Mouse (Mus musculus) left cerebral cortex, postnatal 25 days (tissue): ENCODE measurements at regions not wholly inside any gene's neighbourhood (a gene's known extent, or its start where the extent isn't known, plus 50 kb on each side); places are given as distances from the start of the nearest gene placed in this dataset.

Source experiments
- DNase-seq, 2 experiments: peaks; one replicate each; pipeline ENCODE4 v3.0.0; 2022; ENCODE audit warnings: low spot score in 2 of 2, mixed read lengths in 1 of 2
- intact Hi-C: fragments of 180-260 bp; cut with DNase I; formaldehyde crosslinking; loops from one replicate; pipeline ENCODE4 v1.15.1; 2025

DNA sequence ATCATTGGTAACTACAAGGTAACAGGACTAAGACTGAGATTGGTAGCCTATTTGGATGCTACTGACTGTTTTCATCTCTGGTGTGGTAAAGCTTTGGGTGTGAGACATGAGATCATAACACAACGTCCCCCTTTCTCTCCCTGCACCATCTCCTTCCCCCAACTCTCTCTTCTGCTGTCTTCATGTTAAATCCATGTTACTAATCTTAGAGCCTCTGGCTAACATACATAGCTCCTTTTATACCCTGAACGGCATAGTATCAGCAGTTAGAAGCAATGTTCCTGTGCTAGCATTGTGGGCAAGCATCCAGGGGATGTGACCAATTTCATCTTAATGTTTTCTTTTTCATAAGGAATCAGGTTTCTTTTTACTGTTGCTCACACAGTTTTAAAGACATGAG, 365.1 kb upstream of the Fam241a start:
- intact Hi-C loops, result no loop called here
- DNase-seq, result no peak

- intact Hi-C loops, result no loop called here
- DNase-seq, result no peak
Observed at GRCm38 (mm10) chr3:128247816-128248215, 351.7 kb upstream of the Fam241a start.

DNA sequence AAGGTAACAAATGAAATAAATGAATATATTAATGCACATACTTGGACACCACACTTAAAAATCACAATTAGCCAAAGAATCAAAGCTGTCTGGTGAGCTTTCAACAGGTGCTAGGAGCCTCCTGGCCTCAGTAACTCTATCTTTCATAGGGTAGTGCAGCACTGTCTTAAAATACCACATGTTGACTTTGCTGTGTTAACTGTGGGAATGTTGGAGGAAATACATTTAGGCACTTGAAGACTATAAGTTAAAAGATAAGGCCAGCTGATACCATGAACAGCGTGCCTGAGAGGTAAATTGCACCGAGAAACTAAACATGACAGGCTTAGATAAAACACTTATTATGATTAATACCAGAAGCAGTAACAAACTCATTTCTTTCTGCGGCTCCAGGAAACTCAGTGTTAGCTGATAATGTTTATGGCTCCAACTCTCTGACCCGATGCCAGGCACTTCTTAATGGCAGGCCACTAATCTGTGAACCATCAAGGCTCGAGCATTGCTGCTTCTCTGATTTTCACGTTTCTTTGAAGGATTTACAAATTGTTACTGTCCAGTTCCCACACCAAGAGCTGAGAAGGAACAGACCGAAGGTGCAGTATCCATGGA, 343.8 kb upstream of the Fam241a start:
- intact Hi-C loops, result no loop called here
- no peak for DNase-seq

DNA sequence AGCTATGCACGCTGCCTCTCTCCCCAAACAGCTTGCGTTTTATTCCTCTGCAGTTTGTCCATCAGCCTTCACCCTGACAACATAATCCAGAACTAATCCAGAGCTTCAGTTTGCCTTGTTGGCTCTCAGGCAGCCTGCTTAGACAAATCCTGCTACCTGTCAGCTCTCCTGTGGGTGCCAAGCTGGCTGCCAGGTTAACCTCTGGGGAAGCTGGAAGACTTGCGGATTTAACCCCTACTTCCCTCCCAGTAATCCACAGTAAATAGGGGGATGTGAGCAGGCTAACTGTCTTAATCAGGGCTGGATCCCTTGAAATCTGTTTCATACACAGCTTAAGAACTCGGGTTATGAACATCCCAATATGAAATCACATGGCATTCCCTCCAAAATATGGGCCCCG, 334.3 kb upstream of the Fam241a start:
- intact Hi-C loops, result no loop called here
- no peak for DNase-seq

GRCm38 (mm10) chr3:128226930-128227585, 330.9 kb upstream of the Fam241a start:
- no peak for DNase-seq
- intact Hi-C loops, result no loop called here

- DNase-seq, result no peak
- intact Hi-C loops, result no loop called here
Observed at GRCm38 (mm10) chr3:128226503-128226902, 330.4 kb upstream of the Fam241a start.

GRCm38 (mm10) chr3:128222344-128222743, 326.2 kb upstream of the Fam241a start:
- DNase-seq, result no peak
- intact Hi-C loops, result no loop called here

DNA sequence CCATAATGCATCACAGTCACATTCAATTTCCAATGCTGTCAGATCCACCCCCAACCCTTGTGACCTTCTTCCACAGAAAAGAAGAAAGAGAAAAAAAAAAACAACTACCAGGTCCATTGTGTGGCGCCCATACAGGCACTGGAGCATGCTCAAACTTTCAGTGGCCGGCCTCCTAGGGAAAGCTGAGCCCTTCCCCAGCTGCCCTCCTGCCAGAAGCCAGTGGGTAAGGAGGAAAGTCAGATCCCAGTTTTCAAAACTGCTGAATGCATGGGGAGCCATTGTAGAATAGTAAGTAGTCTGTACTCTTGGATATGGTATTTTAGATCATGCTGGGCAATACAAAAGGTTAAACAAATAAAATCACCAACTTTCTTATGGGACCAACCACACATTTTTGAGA, 325.5 kb upstream of the Fam241a start:
- DNase-seq, result no peak
- intact Hi-C loops, result no loop called here

- intact Hi-C loops, result no loop called here
- DNase-seq, result no peak
Observed at GRCm38 (mm10) chr3:128220776-128221550, 324.8 kb upstream of the Fam241a start.

DNA sequence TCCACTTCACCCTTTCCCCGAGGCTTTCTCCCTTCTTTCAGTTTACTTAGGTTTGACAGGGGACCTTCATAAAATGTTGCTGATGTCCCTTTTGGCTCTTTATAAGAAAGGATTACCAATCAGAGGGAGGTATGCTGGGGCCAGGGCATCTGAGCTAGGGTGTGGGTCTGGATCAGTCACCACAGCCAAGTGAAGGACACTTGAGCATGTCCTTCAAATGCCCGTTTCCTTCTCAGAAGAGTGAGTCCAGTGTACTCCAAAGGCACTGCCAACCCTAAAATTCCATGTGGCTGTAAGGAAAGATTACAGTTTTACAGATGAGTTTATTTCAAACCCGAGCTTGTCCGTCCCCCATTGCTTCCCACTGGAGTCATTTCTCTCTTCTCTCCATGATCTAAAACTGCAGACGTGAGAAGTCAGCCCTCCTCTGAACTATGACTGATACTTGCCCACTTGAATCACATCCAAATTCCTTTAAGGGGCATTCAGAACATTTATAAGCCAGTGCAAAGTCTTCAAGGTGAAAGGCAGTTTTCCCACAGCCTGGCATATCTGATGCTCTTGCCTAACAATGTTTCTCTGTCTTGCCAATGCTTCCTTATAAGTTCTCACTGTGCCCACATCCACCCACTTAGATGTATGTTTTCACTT, 321.8 kb upstream of the Fam241a start:
- DNase-seq, result no peak
- intact Hi-C loops, result no loop called here

DNA sequence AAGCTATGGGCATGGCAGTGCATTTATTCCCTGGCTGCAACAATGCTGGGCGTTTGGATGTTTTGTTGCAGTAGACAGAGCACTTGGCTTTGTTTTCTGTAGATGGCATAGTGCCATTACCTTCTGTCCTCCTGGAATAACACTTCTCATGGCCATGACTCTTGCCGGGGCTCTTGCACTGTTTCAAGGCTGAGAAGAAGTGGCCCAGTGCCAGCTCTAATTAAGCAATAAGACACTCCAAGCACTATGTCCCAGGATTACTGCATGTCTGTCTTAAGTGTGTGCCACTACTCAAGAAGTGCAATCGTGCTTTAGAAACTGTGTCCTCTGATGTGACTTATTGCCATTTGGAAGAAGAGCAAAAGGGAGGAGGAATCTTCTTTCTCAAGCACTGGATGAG, 316.1 kb upstream of the Fam241a start:
- intact Hi-C loops, result no loop called here
- no peak for DNase-seq

DNA sequence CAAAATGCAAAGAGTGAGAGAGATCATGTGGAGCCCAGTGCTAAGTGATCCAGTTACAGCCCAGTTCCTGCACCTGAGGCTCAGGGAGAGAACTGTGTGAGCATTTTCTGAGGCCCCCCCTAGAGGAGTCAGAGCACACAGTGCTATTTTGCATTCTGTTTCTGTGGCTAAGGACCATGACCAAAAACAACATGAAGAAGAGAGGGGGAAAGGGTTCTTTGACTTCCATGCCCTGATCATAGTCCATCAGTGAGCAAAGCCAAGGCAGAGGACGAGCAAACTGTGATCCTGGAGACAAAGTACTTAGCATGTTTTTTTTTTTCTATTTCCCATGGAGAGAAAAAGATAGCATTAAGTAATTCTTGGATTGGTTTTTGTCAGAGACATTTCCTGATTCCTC, 314.5 kb upstream of the Fam241a start:
- DNase-seq, result no peak
- intact Hi-C loops, result no loop called here

GRCm38 (mm10) chr3:128206948-128207347, 310.8 kb upstream of the Fam241a start:
- DNase-seq, result no peak
- intact Hi-C loops, result loop anchor here (2.0 kb wide), 1 partner anchor 130 kb away; no protein-coding TSS in a partner anchor

GRCm38 (mm10) chr3:128206483-128206882, 310.4 kb upstream of the Fam241a start:
- intact Hi-C loops, result loop anchor here (2.0 kb wide), 1 partner anchor 130 kb away; no protein-coding TSS in a partner anchor
- no peak for DNase-seq

DNA sequence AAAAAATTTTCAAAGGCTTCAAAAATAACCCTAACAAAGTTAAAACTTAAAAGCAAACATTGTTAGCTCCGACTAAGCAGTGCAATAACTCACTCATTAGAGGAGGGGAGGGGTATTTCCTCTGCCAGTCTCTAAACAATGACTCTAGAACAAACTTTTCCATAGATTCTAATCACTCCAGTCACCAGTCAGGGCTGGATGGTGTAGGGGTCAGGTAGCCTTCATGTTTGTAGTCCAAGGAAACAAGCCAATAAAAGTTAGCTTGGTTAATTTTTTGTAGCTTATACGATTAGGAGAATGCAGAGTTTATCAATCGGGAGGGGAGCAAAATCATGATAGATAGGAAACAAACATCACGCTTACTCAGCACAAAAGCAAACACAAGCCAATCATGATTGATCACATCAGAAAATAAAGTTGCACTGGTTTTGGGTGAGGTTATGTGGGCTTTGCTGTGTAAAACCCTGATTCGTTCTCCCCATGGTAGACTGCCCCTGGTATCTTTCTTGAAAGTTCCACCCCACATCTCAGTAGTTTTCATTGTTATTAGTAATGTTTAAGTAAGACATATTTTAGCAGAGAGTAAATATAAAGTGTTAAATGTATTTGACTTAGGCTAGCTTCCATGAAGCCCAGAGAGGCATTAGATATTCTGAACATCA, 304.6 kb upstream of the Fam241a start:
- intact Hi-C loops, result no loop called here
- no peak for DNase-seq

DNA sequence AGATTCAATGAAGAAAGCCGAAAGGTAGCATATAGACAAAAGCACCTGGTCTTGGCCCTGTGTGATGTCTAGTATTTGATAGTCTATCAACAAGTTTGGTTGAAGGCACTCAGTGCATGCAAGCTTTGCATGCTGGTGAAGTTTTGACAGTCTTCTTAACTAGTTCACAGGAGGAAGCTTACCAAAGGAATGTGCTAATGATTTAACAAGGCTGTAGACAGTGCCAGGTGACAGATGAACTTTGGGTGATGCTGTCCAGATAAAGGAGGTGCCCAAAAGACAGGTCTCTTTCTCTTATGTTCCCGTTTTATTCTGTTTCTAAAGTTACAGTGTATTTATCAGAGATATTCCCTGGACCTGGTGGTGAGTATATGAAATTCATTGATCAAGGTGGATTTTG, 303.3 kb upstream of the Fam241a start:
- intact Hi-C loops, result no loop called here
- DNase-seq, result no peak

DNA sequence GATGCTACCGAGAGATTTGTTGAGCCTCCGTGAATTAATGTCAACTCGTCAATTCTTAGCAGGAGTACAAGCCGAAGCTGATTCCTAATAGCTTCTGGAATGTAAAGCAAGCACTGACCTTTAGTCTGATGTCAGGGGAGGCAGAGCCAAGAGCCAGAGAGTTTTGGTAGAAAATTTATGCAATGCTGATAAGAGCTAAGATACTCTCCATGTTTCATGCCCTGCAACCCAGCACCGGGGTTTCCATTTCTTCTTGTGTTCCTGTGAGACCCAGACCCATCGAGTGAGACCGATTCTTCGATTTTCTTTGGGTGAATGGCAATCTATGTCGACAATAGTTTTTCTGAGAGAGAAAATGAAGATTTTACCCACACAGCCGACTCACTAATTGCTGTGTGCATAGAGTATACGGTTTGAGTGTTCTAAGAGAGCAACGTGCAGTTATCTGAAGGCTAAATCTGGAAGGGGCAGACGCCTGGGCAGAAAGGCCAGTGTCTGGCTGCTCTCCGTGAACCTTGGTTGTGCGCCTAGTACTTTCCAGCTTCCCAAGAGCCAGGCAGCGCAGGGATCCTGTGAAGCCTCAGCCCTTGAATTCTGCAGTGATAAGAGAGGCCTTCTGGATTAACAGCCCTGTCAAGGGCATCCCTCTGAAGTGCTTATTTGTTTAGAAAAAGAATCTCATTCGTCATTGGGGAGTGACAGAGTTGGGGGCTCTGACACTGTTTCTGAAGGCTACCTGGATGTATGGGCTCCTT, 296.1 kb upstream of the Fam241a start:
- DNase-seq, result no peak
- intact Hi-C loops, result no loop called here

DNA sequence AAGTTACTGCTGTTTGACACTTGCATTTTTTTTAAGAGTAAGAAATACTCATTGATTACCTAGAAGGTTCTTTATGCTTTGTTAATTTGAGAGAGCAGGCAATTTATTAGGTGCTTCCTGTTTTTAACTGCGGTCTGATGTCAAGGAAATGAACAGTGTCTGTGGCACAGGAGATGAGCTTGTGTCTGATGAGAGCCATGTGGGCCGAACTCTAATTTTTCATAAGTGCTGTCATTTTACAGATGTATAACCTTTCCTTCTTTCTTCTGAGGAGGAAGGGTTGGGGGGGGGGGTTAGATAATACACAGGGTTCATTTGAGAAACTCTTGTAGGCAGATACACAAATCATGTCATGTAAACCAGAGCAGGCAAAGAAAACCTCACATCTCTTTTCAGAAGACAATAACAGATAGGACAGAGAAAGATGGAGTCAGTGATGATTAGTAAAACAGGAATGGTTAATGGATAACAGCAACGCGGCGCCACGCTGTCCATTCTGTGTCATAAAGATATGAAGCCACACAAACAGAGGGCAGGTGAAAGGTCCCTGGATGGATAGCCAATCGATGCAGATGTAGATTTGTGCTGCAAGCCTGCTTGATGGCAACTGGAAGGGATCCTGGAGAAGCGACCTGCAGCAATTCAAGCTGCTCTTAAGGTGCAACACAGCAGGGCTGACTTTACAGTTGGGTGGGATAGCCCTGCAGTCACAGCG, 291.4 kb upstream of the Fam241a start:
- intact Hi-C loops, result loop anchor here (2.0 kb wide), 1 partner anchor 149 kb away; no protein-coding TSS in a partner anchor
- no peak for DNase-seq

GRCm38 (mm10) chr3:128186278-128186677, 290.2 kb upstream of the Fam241a start:
- intact Hi-C loops, result no loop called here
- peak in 1 of 2 experiments; percentile 20 for DNase-seq
